Mouse (Mus musculus) hindbrain, embryonic 11.5 days (tissue): ENCODE measurements around the gene Car6. TPM values are rescaled to one million over a fixed set of nuclear protein-coding genes. Genes with fewer than 3 reads are reported as not detected.

Source experiments
- ATAC-seq: fragments of 200-750 bp; cut with Nextera tagmentation; 2 replicates; pipeline ENCODE4 v1.8.0; 2017; ENCODE audit warnings: mild to moderate bottlenecking, moderate TSS enrichment, moderate library complexity; ENCODE audit not compliant: low FRiP score
- DNase-seq: peaks from one replicate; pipeline ENCODE4 v3.0.0-alpha.2; 2015; ENCODE audit warnings: low spot score
- H3K27ac ChIP-seq: fragments of 300-500 bp; sonication (generic); 2 replicates; pipeline ENCODE4 v1.5.1; 2014; ENCODE audit warnings: mild to moderate bottlenecking, low read depth, low read length
- H3K27me3 ChIP-seq: fragments of 300-500 bp; sonication (generic); 2 replicates; pipeline ENCODE4 v1.6.1; 2014; ENCODE audit warnings: mild to moderate bottlenecking, low read length, moderate library complexity, mixed read lengths; ENCODE audit not compliant: control insufficient read depth, insufficient read depth
- H3K36me3 ChIP-seq: fragments of 300-500 bp; sonication (generic); 2 replicates; pipeline ENCODE4 v1.6.1; 2014; ENCODE audit warnings: mild to moderate bottlenecking, low read length, moderate library complexity, mixed read lengths; ENCODE audit not compliant: control insufficient read depth, insufficient read depth
- H3K4me1 ChIP-seq: fragments of 300-500 bp; sonication (generic); replicated peaks from 2 replicates; pipeline ENCODE4 v1.6.1; 2014; ENCODE audit warnings: low read length, mixed read lengths; ENCODE audit not compliant: control insufficient read depth, insufficient read depth
- H3K4me2 ChIP-seq: fragments of 300-500 bp; sonication (generic); replicated peaks from 2 replicates; pipeline ENCODE4 v1.6.1; 2014; ENCODE audit warnings: mild to moderate bottlenecking, low read depth, low read length
- H3K4me3 ChIP-seq: fragments of 300-500 bp; sonication (generic); 2 replicates; pipeline ENCODE4 v1.5.1; 2014; ENCODE audit warnings: low read depth, low read length
- H3K9ac ChIP-seq: fragments of 300-500 bp; sonication (generic); 2 replicates; pipeline ENCODE4 v1.6.1; 2014; ENCODE audit warnings: low read depth, low read length
- H3K9me3 ChIP-seq: fragments of 300-500 bp; sonication (generic); 2 replicates; pipeline ENCODE4 v1.6.1; 2016; ENCODE audit warnings: low read length; ENCODE audit not compliant: control insufficient read depth
- WGBS: fragments of 180-500 bp; shearing (Covaris S2); extraction: QIAGEN DNeasy Blood & Tissue Kit; methylation state at CpG from one replicate; pipeline ENCODE4 v1.1.7; 2014; 5-methylcytosine and 5-hydroxymethylcytosine counted together
- polyA plus RNA-seq: library from polyadenylated mRNA; unstranded; fragments of >200 nt; fragmentation: Nextera tagmentation; extraction: Ambion mirVana; gene quantifications from 2 replicates; pipeline ENCODE4 v1.2.1, GENCODE M21; 2014

The Car6 gene
- polyA plus RNA-seq, 1 experiment from 2014 or later, result not detected

- ATAC-seq (no peak), DNase-seq (no peak)
- WGBS, result 87% methylated on average over 4 of the region's 4 CpGs
- H3K4me3 ChIP-seq, result no peak overlapping the region
- no peaks in the 10 kb centered on the region for H3K9me3 ChIP-seq
- no peaks in the 10 kb centered on the region for H3K27me3 ChIP-seq
- no peak overlapping the region for H3K27ac ChIP-seq
- H3K4me1 ChIP-seq, result no peaks in the 10 kb centered on the region
- no peak overlapping the region for H3K9ac ChIP-seq
- no peak overlapping the region for H3K4me2 ChIP-seq
- no peaks in the 10 kb centered on the region for H3K36me3 ChIP-seq
Measured at GRCm38 (mm10) chr4:150223830-150224229, 22.7 kb upstream of the Car6 start.

GRCm38 (mm10) chr4:150221017-150221640, 20.0 kb upstream of the Car6 start:
- WGBS, result 45% methylated on average over 10 of the region's 10 CpGs

GRCm38 (mm10) chr4:150220584-150220983, 19.5 kb upstream of the Car6 start:
- Histone ChIP-seq H3K36me3 (no peaks in the 10 kb centered on the region), H3K27me3 (no peaks in the 10 kb centered on the region), H3K4me2 (no peak overlapping the region), H3K27ac (no peak overlapping the region), H3K4me1 (no peaks in the 10 kb centered on the region), H3K4me3 (no peak overlapping the region), H3K9ac (no peak overlapping the region), H3K9me3 (no peaks in the 10 kb centered on the region)
- ATAC-seq (no peak), DNase-seq (no peak)
- 13% methylated on average over 11 of the region's 11 CpGs for WGBS

More at GRCm38 (mm10) chr4:150221017-150221640, 20.0 kb upstream of the Car6 start:
- H3K27ac ChIP-seq, result no peak overlapping the region
- no peaks in the 10 kb centered on the region for H3K36me3 ChIP-seq
- ATAC-seq (no peak), DNase-seq (no peak)
- H3K27me3 ChIP-seq, result no peaks in the 10 kb centered on the region
- no peaks in the 10 kb centered on the region for H3K4me1 ChIP-seq
- no peak overlapping the region for H3K9ac ChIP-seq
- no peak overlapping the region for H3K4me2 ChIP-seq
- H3K9me3 ChIP-seq, result no peaks in the 10 kb centered on the region
- no peak overlapping the region for H3K4me3 ChIP-seq

GRCm38 (mm10) chr4:150219501-150220292, 18.6 kb upstream of the Car6 start:
- H3K4me1 ChIP-seq, result no peaks in the 10 kb centered on the region
- ATAC-seq, result no peak
- H3K9ac ChIP-seq, result no peak overlapping the region
- 71% methylated on average over 9 of the region's 9 CpGs for WGBS
- no peaks in the 10 kb centered on the region for H3K36me3 ChIP-seq
- H3K9me3 ChIP-seq, result no peaks in the 10 kb centered on the region
- DNase-seq, result peak; percentile 73
- no peak overlapping the region for H3K27ac ChIP-seq
- no peaks in the 10 kb centered on the region for H3K27me3 ChIP-seq
- H3K4me3 ChIP-seq, result no peak overlapping the region
- H3K4me2 ChIP-seq, result no peak overlapping the region

- Histone ChIP-seq H3K27me3 (no peaks in the 10 kb centered on the region), H3K9me3 (no peaks in the 10 kb centered on the region), H3K4me3 (no peak overlapping the region), H3K36me3 (no peaks in the 10 kb centered on the region), H3K9ac (no peak overlapping the region), H3K4me2 (no peak overlapping the region), H3K4me1 (no peaks in the 10 kb centered on the region), H3K27ac (no peak overlapping the region)
- DNase-seq (no peak), ATAC-seq (no peak)
- WGBS, result 100% methylated on average over 1 of the region's 1 CpGs
Measured at GRCm38 (mm10) chr4:150217935-150218334, 16.8 kb upstream of the Car6 start.

GRCm38 (mm10) chr4:150217042-150217554, 16.0 kb upstream of the Car6 start:
- DNase-seq (no peak), ATAC-seq (no peak)
- H3K27me3 ChIP-seq, result no peaks in the 10 kb centered on the region
- H3K36me3 ChIP-seq, result no peaks in the 10 kb centered on the region
- no peak overlapping the region for H3K4me2 ChIP-seq
- 0 out of 2 replicates have a peak, but pooled peaks cover 2% of the 10 kb centered on the region for H3K4me1 ChIP-seq
- 75% methylated on average over 5 of the region's 5 CpGs for WGBS
- no peaks in the 10 kb centered on the region for H3K9me3 ChIP-seq
- no peak overlapping the region for H3K4me3 ChIP-seq
- H3K9ac ChIP-seq, result no peak overlapping the region
- no peak overlapping the region for H3K27ac ChIP-seq

- Histone ChIP-seq H3K9ac (no peak overlapping the region), H3K27me3 (no peaks in the 10 kb centered on the region), H3K9me3 (no peaks in the 10 kb centered on the region), H3K36me3 (no peaks in the 10 kb centered on the region), H3K4me2 (no peak overlapping the region), H3K4me3 (no peak overlapping the region), H3K4me1 (0 out of 2 replicates have a peak, but pooled peaks cover 2% of the 10 kb centered on the region), H3K27ac (no peak overlapping the region)
- DNase-seq (no peak), ATAC-seq (no peak)
- 48% methylated on average over 6 of the region's 6 CpGs for WGBS
Measured at GRCm38 (mm10) chr4:150216423-150216822, 15.3 kb upstream of the Car6 start.

- H3K9ac ChIP-seq, result no peak overlapping the region
Measured at GRCm38 (mm10) chr4:150213910-150214309, 12.8 kb upstream of the Car6 start.

More at GRCm38 (mm10) chr4:150213910-150214309, 12.8 kb upstream of the Car6 start:
- DNase-seq (peak; percentile 39), ATAC-seq (no peak)
- 37% methylated on average over 5 of the region's 5 CpGs for WGBS
- H3K27ac ChIP-seq, result no peak overlapping the region
- no peaks in the 10 kb centered on the region for H3K9me3 ChIP-seq
- no peaks in the 10 kb centered on the region for H3K27me3 ChIP-seq
- no peak overlapping the region for H3K4me2 ChIP-seq
- H3K4me3 ChIP-seq, result no peak overlapping the region
- no peaks in the 10 kb centered on the region for H3K36me3 ChIP-seq
- H3K4me1 ChIP-seq, result 0 out of 2 replicates have a peak, but pooled peaks cover 2% of the 10 kb centered on the region
